Mouse (Mus musculus): ENCODE data around the gene Osbpl8. TPM values are rescaled to one million over a fixed set of nuclear protein-coding genes. Genes with fewer than 3 reads are reported as not detected.
"Not testable (repeated sequence)": the region's sequence is repeated elsewhere in the genome, so short reads cannot be mapped to it uniquely, and the experiment has no call there.

The Osbpl8 gene
- polyA plus RNA-seq, 1 experiment: 16.4 TPM

DNA sequence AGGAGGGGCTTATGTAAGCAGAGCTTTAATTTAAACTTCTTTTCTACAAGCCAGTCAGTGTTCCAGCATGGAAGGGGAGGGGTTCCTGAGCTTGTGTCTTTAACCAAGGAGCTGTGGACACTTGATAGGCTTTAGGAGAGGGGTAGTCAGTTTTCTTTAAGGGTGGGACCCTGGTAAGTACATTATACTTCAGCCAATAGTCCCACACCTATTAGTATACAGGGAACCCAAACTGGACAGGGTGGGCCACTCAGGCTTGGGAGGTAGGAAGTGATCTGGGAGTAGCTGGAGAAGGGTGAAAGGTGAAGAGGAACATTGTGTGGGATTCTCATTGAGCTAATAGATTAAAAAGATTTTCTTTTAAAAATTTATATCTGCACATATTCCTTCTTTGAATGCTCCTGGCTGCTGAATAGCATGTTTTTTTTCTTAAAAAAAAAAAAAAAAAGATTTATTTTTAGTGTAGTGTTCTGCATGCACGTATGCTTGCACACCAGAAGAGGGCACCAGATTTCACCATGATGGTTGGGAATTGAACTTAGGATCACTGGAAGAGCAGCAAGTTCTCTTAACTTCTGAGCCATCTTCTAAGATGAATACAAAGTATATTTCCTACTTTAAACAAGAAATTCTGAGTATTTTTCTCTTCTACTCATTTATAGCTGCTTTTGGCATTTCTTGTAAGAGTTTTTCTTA is 21.2 kb downstream of the Osbpl8 start:
- H3K9ac ChIP-seq (ENCODE audit: low read depth, poor library complexity, severe bottlenecking): no peak overlapping the region
- no peak overlapping the region for H3K27ac ChIP-seq (ENCODE audit: insufficient read depth, low read length)
- H3K9me3 ChIP-seq (replicated peaks; ENCODE audit: control insufficient read depth, insufficient read depth, low read length, poor library complexity, severe bottlenecking): no peaks in the 10 kb centered on the region
- no peaks in the 10 kb centered on the region for H3K36me3 ChIP-seq (ENCODE audit: control insufficient read depth, insufficient read depth, low read length, poor library complexity, severe bottlenecking)
- no peaks in the 10 kb centered on the region for H3K27me3 ChIP-seq (ENCODE audit: control insufficient read depth, insufficient read depth, low read length, poor library complexity, severe bottlenecking)
- TF ChIP-seq POLR2A (IDR thresholded peaks at IDR 0.05; ENCODE audit: insufficient read depth, low read length): no peak
- TF ChIP-seq EP300 (IDR thresholded peaks at IDR 0.05; ENCODE audit: insufficient read depth, low read depth, low read length): no peak
- TF ChIP-seq CTCF (IDR thresholded peaks at IDR 0.05; ENCODE audit: low read depth, low read length): no peak
- no peak overlapping the region for H3K4me3 ChIP-seq (ENCODE audit: low read depth, low read length)
- no peaks in the 10 kb centered on the region for H3K4me1 ChIP-seq (ENCODE audit: control insufficient read depth, insufficient read depth, low read length)

DNA sequence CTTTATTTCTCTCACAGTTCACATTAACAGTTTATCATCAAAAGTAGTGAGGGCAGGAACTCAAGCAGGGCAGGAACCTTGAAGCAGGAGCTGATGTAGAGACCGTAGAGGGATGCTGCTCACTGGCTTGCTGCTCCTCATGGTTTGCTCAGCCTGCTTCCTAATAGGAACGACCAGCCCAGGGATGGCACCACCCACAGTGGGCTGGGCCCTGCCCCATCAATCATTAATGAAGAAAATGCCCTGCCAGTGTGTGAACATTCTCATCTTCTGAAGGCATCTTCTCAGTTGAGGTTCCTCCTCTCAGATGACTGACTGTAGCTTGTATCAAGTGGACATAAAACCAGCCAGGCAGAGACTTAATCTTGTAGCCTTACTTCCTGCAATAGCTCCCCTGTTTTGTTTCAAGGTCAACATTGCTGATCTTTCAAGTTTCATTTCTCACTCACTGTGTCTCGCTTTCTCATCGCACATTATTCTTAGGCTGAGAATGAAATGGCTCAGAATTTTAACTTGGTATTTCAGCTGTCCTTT is 24.5 kb downstream of the Osbpl8 start:
- H3K36me3 ChIP-seq (ENCODE audit: control insufficient read depth, insufficient read depth, low read length, poor library complexity, severe bottlenecking): no peaks in the 10 kb centered on the region
- no peak overlapping the region for H3K4me3 ChIP-seq (ENCODE audit: low read depth, low read length)
- no peaks in the 10 kb centered on the region for H3K9me3 ChIP-seq (replicated peaks; ENCODE audit: control insufficient read depth, insufficient read depth, low read length, poor library complexity, severe bottlenecking)
- TF ChIP-seq CTCF (IDR thresholded peaks at IDR 0.05; ENCODE audit: low read depth, low read length): no peak
- no peak for TF ChIP-seq EP300 (IDR thresholded peaks at IDR 0.05; ENCODE audit: insufficient read depth, low read depth, low read length)
- no peak for TF ChIP-seq POLR2A (IDR thresholded peaks at IDR 0.05; ENCODE audit: insufficient read depth, low read length)
- H3K9ac ChIP-seq (ENCODE audit: low read depth, poor library complexity, severe bottlenecking): no peak overlapping the region
- H3K4me1 ChIP-seq (ENCODE audit: control insufficient read depth, insufficient read depth, low read length): no peaks in the 10 kb centered on the region
- no peaks in the 10 kb centered on the region for H3K27me3 ChIP-seq (ENCODE audit: control insufficient read depth, insufficient read depth, low read length, poor library complexity, severe bottlenecking)
- H3K27ac ChIP-seq (ENCODE audit: insufficient read depth, low read length): no peak overlapping the region

DNA sequence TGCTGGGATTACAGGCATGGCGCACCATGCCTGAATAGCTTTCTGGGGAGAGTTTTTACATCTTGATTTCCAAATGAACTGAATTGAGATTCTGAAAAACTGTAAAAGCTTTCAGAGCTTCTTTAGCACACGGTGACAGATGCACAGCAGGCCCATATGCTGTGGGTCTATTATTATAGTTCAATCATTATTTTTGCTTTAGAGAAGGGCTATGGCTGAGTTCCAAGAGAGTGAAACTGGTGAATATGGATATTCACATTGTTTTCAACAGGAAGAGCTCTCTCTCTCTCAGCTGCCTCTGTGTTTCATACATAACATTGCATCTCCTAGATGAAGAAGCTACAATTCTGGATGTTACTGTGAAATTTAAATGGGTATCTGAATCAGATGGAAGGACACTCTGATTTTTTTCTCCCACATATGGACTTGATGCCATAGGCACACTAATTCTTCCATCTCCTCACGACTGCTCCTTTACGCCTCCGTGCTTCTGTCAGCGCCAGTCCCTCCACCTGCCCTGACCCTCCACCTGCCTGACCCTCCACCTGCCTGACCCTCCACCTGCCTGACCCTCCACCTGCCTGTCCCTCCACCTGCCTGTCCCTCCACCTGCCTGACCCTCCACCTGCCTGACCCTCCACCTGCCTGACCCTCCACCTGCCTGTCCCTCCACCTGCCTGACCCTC is 25.7 kb downstream of the Osbpl8 start:
- Histone ChIP-seq H3K27ac (ENCODE audit: insufficient read depth, low read length) (no peak overlapping the region), H3K4me1 (ENCODE audit: control insufficient read depth, insufficient read depth, low read length) (no peaks in the 10 kb centered on the region), H3K9me3 (replicated peaks; ENCODE audit: control insufficient read depth, insufficient read depth, low read length, poor library complexity, severe bottlenecking) (no peaks in the 10 kb centered on the region), H3K9ac (ENCODE audit: low read depth, poor library complexity, severe bottlenecking) (no peak overlapping the region), H3K4me3 (ENCODE audit: low read depth, low read length) (no peak overlapping the region), H3K36me3 (ENCODE audit: control insufficient read depth, insufficient read depth, low read length, poor library complexity, severe bottlenecking) (no peaks in the 10 kb centered on the region), H3K27me3 (ENCODE audit: control insufficient read depth, insufficient read depth, low read length, poor library complexity, severe bottlenecking) (no peaks in the 10 kb centered on the region)
- no peak for TF ChIP-seq CTCF (IDR thresholded peaks at IDR 0.05; ENCODE audit: low read depth, low read length)
- TF ChIP-seq EP300 (IDR thresholded peaks at IDR 0.05; ENCODE audit: insufficient read depth, low read depth, low read length): no peak
- no peak for TF ChIP-seq POLR2A (IDR thresholded peaks at IDR 0.05; ENCODE audit: insufficient read depth, low read length)

DNA sequence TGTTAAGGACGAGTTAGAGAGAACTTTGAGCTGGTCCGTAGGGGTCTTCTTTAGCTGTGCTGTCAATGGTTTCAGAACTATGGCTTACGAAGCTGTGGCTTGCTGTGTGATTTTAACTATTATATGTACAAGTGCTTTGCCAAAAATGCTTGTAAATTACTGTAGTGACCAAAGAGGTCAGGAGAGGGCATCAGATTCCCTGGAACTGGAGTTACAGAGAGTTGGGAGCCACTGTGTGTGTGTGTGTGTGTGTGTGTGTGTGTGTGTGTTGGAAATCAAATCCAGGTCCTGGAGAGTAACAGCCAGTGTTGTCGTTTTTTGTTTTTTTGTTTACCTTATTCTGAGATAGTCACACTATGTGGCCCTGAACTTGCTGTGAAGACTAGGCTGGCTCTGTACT is 29.0 kb downstream of the Osbpl8 start:
- Histone ChIP-seq H3K4me1 (ENCODE audit: control insufficient read depth, insufficient read depth, low read length) (no peaks in the 10 kb centered on the region), H3K9ac (ENCODE audit: low read depth, poor library complexity, severe bottlenecking) (no peak overlapping the region), H3K36me3 (ENCODE audit: control insufficient read depth, insufficient read depth, low read length, poor library complexity, severe bottlenecking) (no peaks in the 10 kb centered on the region), H3K4me3 (ENCODE audit: low read depth, low read length) (no peak overlapping the region), H3K27ac (ENCODE audit: insufficient read depth, low read length) (no peak overlapping the region), H3K9me3 (replicated peaks; ENCODE audit: control insufficient read depth, insufficient read depth, low read length, poor library complexity, severe bottlenecking) (no peaks in the 10 kb centered on the region), H3K27me3 (ENCODE audit: control insufficient read depth, insufficient read depth, low read length, poor library complexity, severe bottlenecking) (no peaks in the 10 kb centered on the region)
- TF ChIP-seq POLR2A (IDR thresholded peaks at IDR 0.05; ENCODE audit: insufficient read depth, low read length) (no peak), EP300 (IDR thresholded peaks at IDR 0.05; ENCODE audit: insufficient read depth, low read depth, low read length) (no peak), CTCF (IDR thresholded peaks at IDR 0.05; ENCODE audit: low read depth, low read length) (no peak)

DNA sequence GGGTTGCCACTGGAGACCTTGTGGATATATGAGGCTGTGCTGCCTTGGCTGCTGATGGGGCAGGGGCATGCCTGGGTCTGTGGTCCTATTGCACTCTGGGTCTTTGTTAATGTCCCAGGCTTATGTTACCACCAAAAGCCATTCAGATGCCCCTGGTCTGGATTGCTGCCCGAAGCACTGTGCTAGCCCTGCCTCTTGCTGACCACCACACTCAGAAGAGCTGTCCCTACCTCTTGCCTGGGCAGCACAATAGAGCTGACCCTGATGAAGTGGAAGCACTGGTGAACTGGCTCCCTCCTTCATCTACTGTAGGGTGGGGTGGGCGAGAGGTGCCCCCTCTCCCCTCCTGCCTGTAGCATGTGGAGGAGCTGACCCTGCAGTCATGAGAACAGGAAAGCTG is 31.6 kb downstream of the Osbpl8 start:
- Histone ChIP-seq H3K4me3 (ENCODE audit: low read depth, low read length) (no peak overlapping the region), H3K27me3 (ENCODE audit: control insufficient read depth, insufficient read depth, low read length, poor library complexity, severe bottlenecking) (no peaks in the 10 kb centered on the region), H3K9ac (ENCODE audit: low read depth, poor library complexity, severe bottlenecking) (no peak overlapping the region), H3K36me3 (ENCODE audit: control insufficient read depth, insufficient read depth, low read length, poor library complexity, severe bottlenecking) (no peaks in the 10 kb centered on the region), H3K4me1 (ENCODE audit: control insufficient read depth, insufficient read depth, low read length) (no peaks in the 10 kb centered on the region), H3K27ac (ENCODE audit: insufficient read depth, low read length) (no peak overlapping the region), H3K9me3 (replicated peaks; ENCODE audit: control insufficient read depth, insufficient read depth, low read length, poor library complexity, severe bottlenecking) (no peaks in the 10 kb centered on the region)
- TF ChIP-seq CTCF (IDR thresholded peaks at IDR 0.05; ENCODE audit: low read depth, low read length) (no peak), POLR2A (IDR thresholded peaks at IDR 0.05; ENCODE audit: insufficient read depth, low read length) (no peak)

DNA sequence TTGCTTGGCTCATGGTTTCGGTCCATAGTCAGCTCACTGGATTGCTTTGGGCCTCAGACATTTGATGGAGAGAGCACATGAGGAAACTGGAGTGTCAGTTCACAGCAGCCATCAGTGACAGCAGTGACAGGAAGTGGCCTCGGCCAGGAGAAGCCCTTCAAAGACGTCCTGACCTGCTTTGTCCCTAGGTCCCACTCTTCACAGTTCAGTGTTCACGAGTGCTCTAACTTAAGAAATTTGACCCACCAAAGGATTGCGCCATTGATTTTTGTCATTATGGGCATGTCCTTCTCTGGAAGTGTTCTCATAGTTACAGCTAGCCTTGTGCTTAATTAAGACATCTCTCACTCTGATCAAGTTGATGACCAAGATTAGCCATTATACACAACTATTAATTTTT is 34.2 kb downstream of the Osbpl8 start:
- not testable (repeated sequence) for H3K9ac ChIP-seq (ENCODE audit: low read depth, poor library complexity, severe bottlenecking); H3K4me3 ChIP-seq (ENCODE audit: low read depth, low read length); H3K36me3 ChIP-seq (ENCODE audit: control insufficient read depth, insufficient read depth, low read length, poor library complexity, severe bottlenecking); H3K4me1 ChIP-seq (ENCODE audit: control insufficient read depth, insufficient read depth, low read length); H3K27ac ChIP-seq (ENCODE audit: insufficient read depth, low read length); H3K27me3 ChIP-seq (ENCODE audit: control insufficient read depth, insufficient read depth, low read length, poor library complexity, severe bottlenecking); H3K9me3 ChIP-seq (replicated peaks; ENCODE audit: control insufficient read depth, insufficient read depth, low read length, poor library complexity, severe bottlenecking)
